Mouse (Mus musculus) embryonic fibroblast, embryonic 13.5 days (primary cell): Measurements from ENCODE around the gene Acap2.

Experiments
- CTCF ChIP-seq: IDR thresholded peaks from 2 replicates; pipeline ENCODE4 v1.5.1; 2011; ENCODE audit warnings: mild to moderate bottlenecking, control low read depth, low read length, moderate library complexity, borderline replicate concordance; ENCODE audit not compliant: insufficient read depth
- POLR2A ChIP-seq: IDR thresholded peaks from 2 replicates; pipeline ENCODE4 v1.6.1; 2011; ENCODE audit warnings: low read depth, mild to moderate bottlenecking, control low read depth, low read length, moderate library complexity

- TF ChIP-seq POLR2A: no peak
- no peak for TF ChIP-seq CTCF
These were observed 28.8 kb downstream of the Acap2 start for GRCm38 (mm10) chr16:31172229-31172628.
